Mouse (Mus musculus) erythroblast, embryonic 14.5 days (primary cell): Measurements from ENCODE around the gene Adnp.

Source experiments
- GATA1 ChIP-seq: IDR thresholded peaks from 2 replicates; pipeline ENCODE4 v1.6.1; 2012; ENCODE audit warnings: low read length, inconsistent platforms, mixed read lengths
- TAL1 ChIP-seq: IDR thresholded peaks from 3 replicates; pipeline ENCODE4 v1.6.1; 2012; ENCODE audit warnings: low read length, inconsistent platforms, mixed read lengths

DNA sequence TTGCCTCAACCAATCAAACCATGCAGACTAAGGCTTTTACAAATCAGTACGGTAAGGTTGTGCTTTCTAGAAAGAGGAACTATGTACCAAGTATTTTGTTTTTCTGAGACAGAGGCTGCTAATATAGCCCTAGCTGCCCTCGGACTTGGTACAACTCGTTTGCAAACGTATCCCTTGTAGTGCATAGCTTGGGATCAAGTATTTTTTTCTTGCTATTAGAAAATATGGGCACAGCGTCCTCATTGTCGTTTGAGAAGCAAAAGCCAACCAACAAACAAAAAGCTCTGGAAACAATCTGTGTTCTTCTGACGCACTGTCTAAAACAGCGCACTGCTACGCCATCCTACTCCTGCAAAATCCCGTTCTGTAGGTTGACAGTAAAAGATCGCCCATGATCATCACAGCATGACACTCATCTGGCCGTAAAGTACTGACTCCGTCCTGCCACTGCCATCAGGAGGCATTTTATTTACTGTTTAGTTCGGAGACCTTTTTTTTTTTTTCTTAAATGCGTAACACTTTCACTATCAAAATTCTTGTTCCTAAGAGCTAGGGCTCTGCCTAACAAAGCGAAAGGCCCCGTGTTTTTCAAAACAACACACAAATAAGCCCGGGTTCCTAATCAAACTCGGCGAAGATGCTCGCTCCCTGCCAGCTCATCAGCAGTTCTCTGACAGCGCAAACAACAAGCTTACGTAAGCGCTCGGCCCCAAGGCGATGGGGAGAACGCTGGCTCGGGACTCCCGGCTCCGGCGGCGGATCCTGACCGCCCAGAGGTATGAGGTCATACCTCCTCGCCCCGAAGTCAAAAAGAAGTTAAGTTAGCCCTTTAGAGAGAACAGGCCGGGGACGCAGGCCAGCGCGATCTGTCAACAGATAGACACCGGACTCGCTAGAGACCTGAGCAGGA, 22.5 kb upstream of the Adnp start:
- TF ChIP-seq TAL1 (no peak), GATA1 (no peak)
